Mouse (Mus musculus): ENCODE measurements around the gene Ttll7. TPM values are rescaled to one million over a fixed set of nuclear protein-coding genes. Genes with fewer than 3 reads are reported as not detected.

Ttll7 gene
- polyA plus RNA-seq, 1 experiment from 2014 or later: 7.2 TPM

DNA sequence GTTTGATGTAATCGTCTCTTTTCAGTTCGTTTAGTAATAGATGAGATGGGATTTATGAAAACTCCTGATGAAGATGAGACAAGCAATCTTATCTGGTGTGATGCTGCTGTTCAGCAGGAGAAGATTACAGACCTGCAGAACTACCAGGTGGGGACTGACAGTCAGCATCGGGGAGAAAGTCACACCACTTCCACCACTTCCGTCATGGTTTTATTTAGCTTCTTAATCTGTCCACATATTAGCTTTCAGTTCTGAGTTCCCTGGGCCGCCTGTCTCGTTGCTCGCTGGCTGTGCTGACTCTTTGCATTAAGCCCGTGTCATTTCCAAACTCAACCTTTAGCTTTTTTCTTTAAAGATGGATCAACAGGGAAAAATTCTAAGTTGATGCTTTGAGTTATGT lies 44.4 kb downstream of the Ttll7 start:
- Histone ChIP-seq H3K4me1 (ENCODE audit: control insufficient read depth, insufficient read depth, low read length) (no peaks in the 10 kb centered on the region), H3K36me3 (ENCODE audit: control insufficient read depth, insufficient read depth, low read length) (peaks cover 16% of the 10 kb centered on the region), H3K27ac (ENCODE audit: low read length) (no peak overlapping the region), H3K4me3 (ENCODE audit: low read depth, low read length) (no peak overlapping the region), H3K4me2 (ENCODE audit: low read length) (no peak overlapping the region), H3K9ac (ENCODE audit: low read depth, low read length) (no peak overlapping the region), H3K27me3 (ENCODE audit: control insufficient read depth, insufficient read depth, low read depth, low read length) (no peaks in the 10 kb centered on the region), H3K9me3 (replicated peaks; ENCODE audit: control insufficient read depth, low read length, poor library complexity, severe bottlenecking) (no peaks in the 10 kb centered on the region)
- ATAC-seq: no peak
- WGBS: 84% methylated on average over 8 of the region's 8 CpGs

- no peak overlapping the region for H3K4me2 ChIP-seq (ENCODE audit: low read length)
- H3K27ac ChIP-seq (ENCODE audit: low read length): no peak overlapping the region
- no peak overlapping the region for H3K9ac ChIP-seq (ENCODE audit: low read depth, low read length)
- H3K27me3 ChIP-seq (ENCODE audit: control insufficient read depth, insufficient read depth, low read depth, low read length): no peaks in the 10 kb centered on the region
- no peaks in the 10 kb centered on the region for H3K9me3 ChIP-seq (replicated peaks; ENCODE audit: control insufficient read depth, low read length, poor library complexity, severe bottlenecking)
- H3K4me1 ChIP-seq (ENCODE audit: control insufficient read depth, insufficient read depth, low read length): peaks cover 3% of the 10 kb centered on the region; the same call in 1 of the 2 replicates
- H3K36me3 ChIP-seq (ENCODE audit: control insufficient read depth, insufficient read depth, low read length): peaks cover 16% of the 10 kb centered on the region
- ATAC-seq: no peak
- 87% methylated on average over 3 of the region's 3 CpGs for WGBS
- H3K4me3 ChIP-seq (ENCODE audit: low read depth, low read length): no peak overlapping the region
Measured at GRCm38 (mm10) chr3:146900094-146900493, 47.9 kb downstream of the Ttll7 start.

DNA sequence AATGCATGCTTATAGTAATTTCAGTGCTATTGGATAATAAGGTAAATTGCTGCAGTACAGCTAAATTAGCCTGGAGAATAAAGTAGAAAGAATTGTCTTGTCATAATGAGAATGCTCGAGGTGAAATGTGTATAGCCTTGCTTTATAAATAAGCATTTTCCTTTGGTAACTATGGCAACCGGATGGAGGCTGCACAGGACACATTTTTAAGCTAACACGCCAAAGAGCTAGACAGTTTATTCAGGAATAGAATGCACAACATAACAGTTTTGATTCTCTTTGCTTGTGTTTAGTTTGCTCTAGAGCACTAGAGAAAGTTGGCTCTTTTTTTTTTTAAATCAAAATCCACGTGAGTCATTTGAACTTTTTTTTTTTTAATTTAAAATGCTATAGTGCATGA lies 49.6 kb downstream of the Ttll7 start:
- WGBS: 38% methylated on average over 4 of the region's 4 CpGs
- ATAC-seq: 0 out of 2 replicates have a peak, but pooled peaks have one; percentile 51
- peaks cover 3% of the 10 kb centered on the region; the same call in 1 of the 2 replicates for H3K4me1 ChIP-seq (ENCODE audit: control insufficient read depth, insufficient read depth, low read length)

DNA sequence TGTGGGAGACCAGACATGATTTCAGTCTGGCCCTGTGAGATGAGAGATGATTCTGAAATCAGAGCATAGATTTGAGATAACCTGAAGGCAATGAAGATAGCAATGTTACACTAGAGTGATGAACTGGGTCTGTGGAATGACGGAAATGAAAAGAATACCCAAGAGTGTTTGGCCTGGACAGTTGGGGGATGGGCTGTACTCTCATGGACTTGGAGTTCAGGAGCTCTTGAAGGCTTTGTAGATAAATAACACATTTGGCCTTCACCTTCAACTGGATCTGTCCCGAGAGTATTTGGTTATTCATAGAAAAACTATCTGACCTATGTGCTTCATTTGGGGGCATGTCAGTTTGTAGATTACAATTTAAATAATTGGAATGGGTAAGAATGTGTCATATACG lies 53.4 kb downstream of the Ttll7 start:
- Histone ChIP-seq H3K27me3 (ENCODE audit: control insufficient read depth, insufficient read depth, low read depth, low read length) (no peaks in the 10 kb centered on the region), H3K27ac (ENCODE audit: low read length) (no peak overlapping the region), H3K4me1 (ENCODE audit: control insufficient read depth, insufficient read depth, low read length) (peaks cover 3% of the 10 kb centered on the region; the same call in 1 of the 2 replicates), H3K4me2 (ENCODE audit: low read length) (no peak overlapping the region), H3K4me3 (ENCODE audit: low read depth, low read length) (no peak overlapping the region), H3K9ac (ENCODE audit: low read depth, low read length) (no peak overlapping the region), H3K9me3 (replicated peaks; ENCODE audit: control insufficient read depth, low read length, poor library complexity, severe bottlenecking) (no peaks in the 10 kb centered on the region), H3K36me3 (ENCODE audit: control insufficient read depth, insufficient read depth, low read length) (peaks cover 6% of the 10 kb centered on the region; the same call in 1 of the 2 replicates)
- no peak for ATAC-seq
- WGBS: 84% methylated on average over 3 of the region's 3 CpGs

More for the DNA sequence above, 49.6 kb downstream of the Ttll7 start:
- Histone ChIP-seq H3K4me3 (ENCODE audit: low read depth, low read length) (no peak overlapping the region), H3K4me2 (ENCODE audit: low read length) (no peak overlapping the region), H3K36me3 (ENCODE audit: control insufficient read depth, insufficient read depth, low read length) (peaks cover 7% of the 10 kb centered on the region; the same call in 1 of the 2 replicates), H3K9me3 (replicated peaks; ENCODE audit: control insufficient read depth, low read length, poor library complexity, severe bottlenecking) (no peaks in the 10 kb centered on the region), H3K27ac (ENCODE audit: low read length) (no peak overlapping the region), H3K9ac (ENCODE audit: low read depth, low read length) (no peak overlapping the region), H3K27me3 (ENCODE audit: control insufficient read depth, insufficient read depth, low read depth, low read length) (no peaks in the 10 kb centered on the region)

GRCm38 (mm10) chr3:146908922-146909321 lies 56.8 kb downstream of the Ttll7 start:
- WGBS: 82% methylated on average over 5 of the region's 5 CpGs
- ATAC-seq: no peak

GRCm38 (mm10) chr3:146913107-146913506 lies 60.9 kb downstream of the Ttll7 start:
- Histone ChIP-seq H3K27ac (ENCODE audit: low read length) (no peak overlapping the region), H3K4me2 (ENCODE audit: low read length) (no peak overlapping the region), H3K4me1 (ENCODE audit: control insufficient read depth, insufficient read depth, low read length) (no peaks in the 10 kb centered on the region), H3K27me3 (ENCODE audit: control insufficient read depth, insufficient read depth, low read depth, low read length) (no peaks in the 10 kb centered on the region), H3K4me3 (ENCODE audit: low read depth, low read length) (no peak overlapping the region), H3K36me3 (ENCODE audit: control insufficient read depth, insufficient read depth, low read length) (peaks cover 14% of the 10 kb centered on the region), H3K9ac (ENCODE audit: low read depth, low read length) (no peak overlapping the region), H3K9me3 (replicated peaks; ENCODE audit: control insufficient read depth, low read length, poor library complexity, severe bottlenecking) (no peaks in the 10 kb centered on the region)
- no peak for ATAC-seq
- WGBS: 95% methylated on average over 12 of the region's 12 CpGs

More at GRCm38 (mm10) chr3:146908922-146909321, 56.8 kb downstream of the Ttll7 start:
- Histone ChIP-seq H3K36me3 (ENCODE audit: control insufficient read depth, insufficient read depth, low read length) (peaks cover 9% of the 10 kb centered on the region), H3K9ac (ENCODE audit: low read depth, low read length) (no peak overlapping the region), H3K27me3 (ENCODE audit: control insufficient read depth, insufficient read depth, low read depth, low read length) (no peaks in the 10 kb centered on the region), H3K4me2 (ENCODE audit: low read length) (no peak overlapping the region), H3K4me1 (ENCODE audit: control insufficient read depth, insufficient read depth, low read length) (no peaks in the 10 kb centered on the region), H3K4me3 (ENCODE audit: low read depth, low read length) (no peak overlapping the region), H3K9me3 (replicated peaks; ENCODE audit: control insufficient read depth, low read length, poor library complexity, severe bottlenecking) (no peaks in the 10 kb centered on the region), H3K27ac (ENCODE audit: low read length) (no peak overlapping the region)

GRCm38 (mm10) chr3:146914798-146915197 lies 62.6 kb downstream of the Ttll7 start:
- Histone ChIP-seq H3K4me1 (ENCODE audit: control insufficient read depth, insufficient read depth, low read length) (no peaks in the 10 kb centered on the region), H3K9me3 (replicated peaks; ENCODE audit: control insufficient read depth, low read length, poor library complexity, severe bottlenecking) (no peaks in the 10 kb centered on the region), H3K9ac (ENCODE audit: low read depth, low read length) (no peak overlapping the region), H3K27ac (ENCODE audit: low read length) (no peak overlapping the region), H3K36me3 (ENCODE audit: control insufficient read depth, insufficient read depth, low read length) (peaks cover 13% of the 10 kb centered on the region), H3K4me2 (ENCODE audit: low read length) (no peak overlapping the region), H3K4me3 (ENCODE audit: low read depth, low read length) (no peak overlapping the region), H3K27me3 (ENCODE audit: control insufficient read depth, insufficient read depth, low read depth, low read length) (no peaks in the 10 kb centered on the region)
- 10% methylated on average over 12 of the region's 12 CpGs for WGBS
- ATAC-seq: peak; percentile 72; the same call in 1 of the 2 replicates

- 71% methylated on average over 8 of the region's 8 CpGs for WGBS
- Histone ChIP-seq H3K4me2 (ENCODE audit: low read length) (no peak overlapping the region), H3K27me3 (ENCODE audit: control insufficient read depth, insufficient read depth, low read depth, low read length) (no peaks in the 10 kb centered on the region), H3K9ac (ENCODE audit: low read depth, low read length) (no peak overlapping the region), H3K4me3 (ENCODE audit: low read depth, low read length) (no peak overlapping the region), H3K36me3 (ENCODE audit: control insufficient read depth, insufficient read depth, low read length) (peaks cover 8% of the 10 kb centered on the region), H3K27ac (ENCODE audit: low read length) (no peak overlapping the region), H3K4me1 (ENCODE audit: control insufficient read depth, insufficient read depth, low read length) (no peaks in the 10 kb centered on the region), H3K9me3 (replicated peaks; ENCODE audit: control insufficient read depth, low read length, poor library complexity, severe bottlenecking) (no peaks in the 10 kb centered on the region)
- no peak for ATAC-seq
Measured at GRCm38 (mm10) chr3:146917891-146918290, 65.7 kb downstream of the Ttll7 start.

DNA sequence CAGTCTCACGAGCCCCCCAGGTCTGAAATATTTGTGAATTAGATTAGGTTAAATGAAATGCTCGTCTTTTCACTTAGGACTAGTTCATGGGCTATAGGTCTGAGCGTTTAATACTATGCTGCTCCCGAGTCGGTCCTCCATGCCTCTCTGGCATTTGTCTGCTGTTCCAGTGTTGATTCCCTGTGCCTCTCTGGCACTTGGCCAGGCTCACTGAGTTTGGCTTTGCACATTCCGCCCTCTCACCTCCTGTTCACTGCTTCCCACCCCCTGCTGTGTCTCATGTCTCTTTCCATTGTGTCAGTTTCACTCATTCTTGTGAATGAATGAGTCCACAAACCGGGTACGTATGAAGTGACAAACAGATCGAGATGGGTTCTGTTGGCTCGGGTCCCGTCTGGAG lies 66.2 kb downstream of the Ttll7 start:
- H3K9ac ChIP-seq (ENCODE audit: low read depth, low read length): no peak overlapping the region
- no peaks in the 10 kb centered on the region for H3K27me3 ChIP-seq (ENCODE audit: control insufficient read depth, insufficient read depth, low read depth, low read length)
- no peak overlapping the region for H3K4me2 ChIP-seq (ENCODE audit: low read length)
- 65% methylated on average over 11 of the region's 11 CpGs for WGBS
- H3K4me1 ChIP-seq (ENCODE audit: control insufficient read depth, insufficient read depth, low read length): no peaks in the 10 kb centered on the region
- no peaks in the 10 kb centered on the region for H3K9me3 ChIP-seq (replicated peaks; ENCODE audit: control insufficient read depth, low read length, poor library complexity, severe bottlenecking)
- no peak overlapping the region for H3K27ac ChIP-seq (ENCODE audit: low read length)
- ATAC-seq: no peak
- peaks cover 6% of the 10 kb centered on the region for H3K36me3 ChIP-seq (ENCODE audit: control insufficient read depth, insufficient read depth, low read length)
- no peak overlapping the region for H3K4me3 ChIP-seq (ENCODE audit: low read depth, low read length)
